Mouse (Mus musculus) liver, embryonic 11.5 days (tissue): ENCODE results near the gene Chd4. TPM values are rescaled to one million over a fixed set of nuclear protein-coding genes. Genes with fewer than 3 reads are reported as not detected.

Experiments used
- ATAC-seq: fragments of 200-750 bp; cut with Nextera tagmentation; replicated peaks from 2 replicates; pipeline ENCODE4 v1.8.0; 2017; ENCODE audit warnings: moderate number of reproducible peaks, mild to moderate bottlenecking, moderate TSS enrichment, moderate library complexity; ENCODE audit not compliant: low FRiP score
- DNase-seq: peaks from one replicate; pipeline ENCODE4 v3.0.0-alpha.2; 2017; ENCODE audit warnings: low spot score
- H3K27ac ChIP-seq: fragments of 300-500 bp; sonication (generic); 2 replicates; pipeline ENCODE4 v1.5.1; 2014; ENCODE audit warnings: mild to moderate bottlenecking, low read depth, low read length, control low read depth
- H3K27me3 ChIP-seq: fragments of 300-500 bp; sonication (generic); replicated peaks from 2 replicates; pipeline ENCODE4 v1.6.1; 2014; ENCODE audit warnings: low read length, mixed read lengths; ENCODE audit not compliant: control insufficient read depth, insufficient read depth
- H3K36me3 ChIP-seq: fragments of 300-500 bp; sonication (generic); 2 replicates; pipeline ENCODE4 v1.6.1; 2014; ENCODE audit warnings: mild to moderate bottlenecking, low read length, moderate library complexity, mixed read lengths; ENCODE audit not compliant: control insufficient read depth, insufficient read depth
- H3K4me1 ChIP-seq: fragments of 300-500 bp; sonication (generic); replicated peaks from 2 replicates; pipeline ENCODE4 v1.6.1; 2014; ENCODE audit warnings: low read length, mixed read lengths; ENCODE audit not compliant: control insufficient read depth, insufficient read depth
- H3K4me2 ChIP-seq: fragments of 300-500 bp; sonication (generic); 2 replicates; pipeline ENCODE4 v1.6.1; 2014; ENCODE audit warnings: mild to moderate bottlenecking, control low read depth, moderate library complexity
- H3K4me3 ChIP-seq: fragments of 300-500 bp; sonication (generic); 2 replicates; pipeline ENCODE4 v1.5.1; 2014; ENCODE audit warnings: low read depth, low read length, control low read depth
- H3K9ac ChIP-seq: fragments of 300-500 bp; sonication (generic); 2 replicates; pipeline ENCODE4 v1.6.1; 2014; ENCODE audit warnings: low read depth, low read length, control low read depth
- H3K9me3 ChIP-seq: fragments of 300-500 bp; sonication (generic); 2 replicates; pipeline ENCODE4 v1.6.1; 2016; ENCODE audit warnings: low read length, inconsistent platforms, mixed read lengths; ENCODE audit not compliant: control insufficient read depth
- WGBS: fragments of 180-500 bp; shearing (Covaris S2); extraction: QIAGEN DNeasy Blood & Tissue Kit; methylation state at CpG from one replicate; pipeline ENCODE4 v1.1.7; 2014; 5-methylcytosine and 5-hydroxymethylcytosine counted together
- polyA plus RNA-seq: library from polyadenylated mRNA; unstranded; fragments of >200 nt; fragmentation: Nextera tagmentation; extraction: Ambion mirVana; gene quantifications from 2 replicates; pipeline ENCODE4 v1.2.1, GENCODE M21; 2014

Chd4 gene
- polyA plus RNA-seq, 1 experiment from 2014 or later, result 71.6 TPM

DNA sequence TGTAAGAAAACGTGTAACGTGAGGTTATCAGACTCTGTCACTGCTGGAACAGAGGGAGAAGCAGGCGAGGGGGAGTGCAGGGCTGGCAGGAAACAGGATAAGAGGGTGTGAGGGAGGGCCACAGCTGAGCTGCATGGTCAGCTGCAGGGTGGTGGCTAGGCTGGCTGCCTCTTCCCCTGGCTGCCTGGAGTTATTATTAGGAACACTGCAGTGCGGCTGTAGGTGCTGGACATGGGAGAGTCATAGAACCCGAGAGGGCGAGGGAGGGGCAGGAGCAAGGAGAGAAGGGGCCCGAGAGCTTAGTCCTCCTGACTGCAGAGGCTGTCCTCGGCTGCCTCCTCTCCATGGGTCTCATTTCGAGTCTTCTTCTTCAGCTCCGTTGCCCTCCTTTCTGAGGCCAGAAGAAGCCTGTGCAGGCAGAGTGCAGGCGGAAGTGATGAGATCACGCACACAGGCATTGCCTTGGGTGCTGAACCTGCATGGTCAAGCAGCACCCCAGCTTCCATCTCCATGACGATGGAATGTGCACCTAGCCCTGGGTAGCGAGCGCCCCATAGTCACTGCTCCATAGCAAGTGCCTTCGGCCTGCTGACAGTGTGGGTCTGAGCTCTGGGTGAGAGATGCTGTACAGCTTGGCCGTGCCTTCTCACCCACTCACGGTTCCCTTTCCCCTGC, 52.6 kb downstream of the Chd4 start:
- Histone ChIP-seq H3K4me1 (peaks cover 57% of the 10 kb centered on the region), H3K9me3 (no peaks in the 10 kb centered on the region), H3K9ac (0 out of 2 replicates have a peak overlapping the region, but pooled peaks have one; percentile 12), H3K4me3 (no peak overlapping the region), H3K36me3 (peaks cover 17% of the 10 kb centered on the region), H3K27ac (peak overlapping the region; percentile 65), H3K27me3 (no peaks in the 10 kb centered on the region), H3K4me2 (peak overlapping the region; percentile 45)
- 45% methylated on average over 18 of the region's 18 CpGs for WGBS
- DNase-seq (no peak), ATAC-seq (no peak)

DNA sequence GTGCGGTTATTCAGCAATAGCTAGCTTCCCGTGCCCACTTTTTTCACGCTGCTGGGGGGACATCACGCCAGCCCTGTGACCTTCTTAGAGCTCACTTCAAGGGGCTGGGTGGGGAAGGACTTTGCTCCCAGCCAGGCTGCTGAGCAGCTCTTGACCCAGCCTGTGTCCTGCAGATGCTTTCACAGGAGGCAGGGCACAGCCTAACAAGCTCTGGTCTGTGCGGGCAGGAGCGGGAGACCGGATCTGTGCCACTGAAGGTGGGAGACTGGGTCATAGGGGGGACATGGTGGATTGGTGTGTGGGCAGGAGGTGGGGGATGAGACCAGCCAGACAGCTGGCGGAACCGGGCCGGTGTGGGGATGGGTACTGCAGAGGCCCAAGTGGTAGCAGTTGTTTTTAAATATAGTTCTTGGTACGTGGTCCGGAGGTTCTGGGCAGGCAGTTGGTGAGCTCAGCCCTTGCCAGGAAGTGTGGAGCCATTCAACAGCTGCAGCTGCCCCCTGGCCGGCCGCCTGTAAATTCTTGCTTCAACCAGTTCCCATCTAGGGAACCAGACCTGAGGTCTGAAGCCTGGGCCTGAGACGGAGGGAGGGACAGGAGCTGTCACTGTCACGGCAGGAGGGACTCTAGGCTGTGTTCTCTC, 53.3 kb downstream of the Chd4 start:
- peak overlapping the region; percentile 65 for H3K27ac ChIP-seq
- peak overlapping the region; percentile 45 for H3K4me2 ChIP-seq
- peaks cover 12% of the 10 kb centered on the region for H3K36me3 ChIP-seq
- DNase-seq (no peak), ATAC-seq (no peak)
- H3K4me1 ChIP-seq, result peaks cover 56% of the 10 kb centered on the region
- H3K27me3 ChIP-seq, result no peaks in the 10 kb centered on the region
- 0 out of 2 replicates have a peak overlapping the region, but pooled peaks have one; percentile 12 for H3K9ac ChIP-seq
- 67% methylated on average over 16 of the region's 16 CpGs for WGBS
- H3K9me3 ChIP-seq, result no peaks in the 10 kb centered on the region
- H3K4me3 ChIP-seq, result peak overlapping the region; percentile 11; the same call in 1 of the 2 replicates

DNA sequence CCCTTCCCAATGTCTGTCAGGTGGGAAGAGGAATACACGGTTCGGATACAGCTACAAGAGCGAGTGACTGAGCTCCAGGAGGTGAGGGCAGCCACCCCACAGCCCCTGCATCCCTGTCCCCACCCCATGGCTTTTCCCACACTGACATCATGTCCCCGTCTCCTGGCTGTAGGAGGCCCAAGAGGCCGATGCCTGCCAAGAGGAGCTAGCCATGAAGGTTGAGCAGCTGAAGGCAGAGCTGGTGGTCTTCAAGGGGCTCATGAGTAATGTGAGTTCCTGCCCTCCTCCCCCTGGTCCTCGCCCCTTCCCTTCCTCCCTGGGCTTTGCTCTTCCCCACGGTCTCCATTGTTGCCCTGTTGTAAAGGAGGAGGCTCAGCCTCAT, 53.8 kb downstream of the Chd4 start:
- no peak overlapping the region for H3K9ac ChIP-seq
- H3K36me3 ChIP-seq, result peaks cover 8% of the 10 kb centered on the region
- peaks cover 52% of the 10 kb centered on the region for H3K4me1 ChIP-seq
- ATAC-seq (no peak), DNase-seq (no peak)
- no peaks in the 10 kb centered on the region for H3K27me3 ChIP-seq
- no peak overlapping the region for H3K27ac ChIP-seq
- H3K9me3 ChIP-seq, result no peaks in the 10 kb centered on the region
- WGBS, result 87% methylated on average over 7 of the region's 7 CpGs
- H3K4me3 ChIP-seq, result no peak overlapping the region
- H3K4me2 ChIP-seq, result no peak overlapping the region

- 44% methylated on average over 22 of the region's 22 CpGs for WGBS
- Histone ChIP-seq H3K9ac (peak overlapping the region; percentile 15; the same call in 1 of the 2 replicates), H3K4me1 (peaks cover 40% of the 10 kb centered on the region), H3K4me3 (no peak overlapping the region), H3K36me3 (peaks cover 11% of the 10 kb centered on the region), H3K4me2 (peak overlapping the region; percentile 32), H3K27me3 (no peaks in the 10 kb centered on the region), H3K27ac (peak overlapping the region; percentile 20; the same call in 1 of the 2 replicates), H3K9me3 (no peaks in the 10 kb centered on the region)
- DNase-seq (no peak), ATAC-seq (peak; percentile 48)
These were observed 56.6 kb downstream of the Chd4 start for GRCm38 (mm10) chr6:125152212-125153017.

DNA sequence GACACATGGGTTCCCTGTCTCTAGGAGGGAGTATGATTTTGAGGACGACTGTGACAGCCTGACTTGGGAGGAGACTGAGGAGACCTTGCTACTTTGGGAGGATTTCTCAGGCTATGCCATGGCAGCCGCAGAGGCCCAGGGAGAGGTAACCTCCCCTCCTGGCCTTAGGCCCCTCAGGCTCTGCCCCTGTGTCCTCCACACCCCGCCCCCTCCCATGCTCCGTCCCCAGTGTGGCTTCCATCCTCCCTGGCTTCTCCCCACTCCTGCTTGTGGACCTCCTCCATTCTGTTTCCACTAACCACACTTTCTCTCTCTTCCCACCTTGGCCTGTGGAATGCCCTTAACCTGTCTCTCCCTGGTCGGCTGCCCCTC, 57.2 kb downstream of the Chd4 start:
- ATAC-seq (no peak; the same call in 1 of the 2 replicates), DNase-seq (no peak)
- Histone ChIP-seq H3K4me3 (no peak overlapping the region), H3K9me3 (no peaks in the 10 kb centered on the region), H3K27ac (peak overlapping the region; percentile 11), H3K4me2 (no peak overlapping the region), H3K4me1 (peaks cover 35% of the 10 kb centered on the region), H3K27me3 (no peaks in the 10 kb centered on the region), H3K9ac (peak overlapping the region; percentile 51; the same call in 1 of the 2 replicates), H3K36me3 (peaks cover 13% of the 10 kb centered on the region)
- 56% methylated on average over 5 of the region's 5 CpGs for WGBS

- no peak overlapping the region for H3K9ac ChIP-seq
- H3K27ac ChIP-seq, result peak overlapping the region; percentile 55; the same call in 1 of the 2 replicates
- no peak overlapping the region for H3K4me3 ChIP-seq
- H3K36me3 ChIP-seq, result peaks cover 13% of the 10 kb centered on the region
- H3K27me3 ChIP-seq, result no peaks in the 10 kb centered on the region
- 84% methylated on average over 4 of the region's 4 CpGs for WGBS
- H3K4me2 ChIP-seq, result no peak overlapping the region
- no peak for DNase-seq
- no peak for ATAC-seq
- no peaks in the 10 kb centered on the region for H3K9me3 ChIP-seq
- peaks cover 28% of the 10 kb centered on the region for H3K4me1 ChIP-seq
These were observed 57.9 kb downstream of the Chd4 start for GRCm38 (mm10) chr6:125153682-125154081.

- H3K27ac ChIP-seq, result no peak overlapping the region
- peaks cover 28% of the 10 kb centered on the region for H3K4me1 ChIP-seq
- H3K9me3 ChIP-seq, result no peaks in the 10 kb centered on the region
- no peak overlapping the region for H3K9ac ChIP-seq
- peaks cover 17% of the 10 kb centered on the region for H3K36me3 ChIP-seq
- ATAC-seq, result no peak
- no peaks in the 10 kb centered on the region for H3K27me3 ChIP-seq
- no peak overlapping the region for H3K4me3 ChIP-seq
- no peak for DNase-seq
- no peak overlapping the region for H3K4me2 ChIP-seq
These were observed 58.8 kb downstream of the Chd4 start for GRCm38 (mm10) chr6:125154550-125154949.

DNA sequence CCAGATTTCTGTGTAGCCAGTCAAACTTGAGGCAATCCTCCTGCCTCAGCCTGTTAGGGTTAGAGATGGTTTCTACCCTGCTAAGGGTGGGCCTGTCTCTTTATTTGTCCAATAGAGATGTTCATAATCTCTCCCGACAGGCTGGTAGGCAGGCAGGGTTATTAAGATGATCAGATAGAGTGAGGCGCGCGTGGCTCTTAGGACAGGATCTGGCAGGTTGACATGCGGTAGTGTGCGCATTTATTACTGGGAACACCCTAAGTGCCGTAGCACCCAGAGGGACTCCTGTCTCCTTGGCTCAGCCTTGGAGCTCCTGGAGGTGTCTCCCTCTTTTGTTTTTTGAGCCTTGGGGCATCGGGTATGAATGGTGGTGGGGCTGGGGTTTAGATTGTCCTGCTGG, 59.5 kb downstream of the Chd4 start:
- WGBS, result 75% methylated on average over 8 of the region's 8 CpGs
- H3K9me3 ChIP-seq, result no peaks in the 10 kb centered on the region
- peaks cover 28% of the 10 kb centered on the region for H3K4me1 ChIP-seq
- ATAC-seq, result peak; percentile 21
- H3K4me3 ChIP-seq, result no peak overlapping the region
- no peak for DNase-seq
- H3K27ac ChIP-seq, result peak overlapping the region; percentile 43; the same call in 1 of the 2 replicates
- H3K9ac ChIP-seq, result peak overlapping the region; percentile 31; the same call in 1 of the 2 replicates
- H3K36me3 ChIP-seq, result peaks cover 21% of the 10 kb centered on the region
- H3K4me2 ChIP-seq, result no peak overlapping the region
- H3K27me3 ChIP-seq, result no peaks in the 10 kb centered on the region
